Mouse (Mus musculus) forebrain, embryonic 15.5 days (tissue): ENCODE data around the gene Adtrp. TPM values are rescaled to one million over a fixed set of nuclear protein-coding genes. Genes with fewer than 3 reads are reported as not detected.

Source experiments
- ATAC-seq: fragments of 200-750 bp; cut with Nextera tagmentation; replicated peaks from 2 replicates; pipeline ENCODE4 v1.8.0; 2017; ENCODE audit warnings: mild to moderate bottlenecking, moderate TSS enrichment, moderate library complexity
- H3K27ac ChIP-seq: fragments of 300-500 bp; sonication (generic); replicated peaks from 2 replicates; pipeline ENCODE4 v1.5.1; 2015; ENCODE audit warnings: mild to moderate bottlenecking, inconsistent platforms
- H3K27me3 ChIP-seq: fragments of 300-500 bp; sonication (generic); 2 replicates; pipeline ENCODE4 v1.6.1; 2015; ENCODE audit warnings: inconsistent platforms
- H3K36me3 ChIP-seq: fragments of 300-500 bp; sonication (generic); 2 replicates; pipeline ENCODE4 v1.6.1; 2015; ENCODE audit warnings: mild to moderate bottlenecking, inconsistent platforms
- H3K4me1 ChIP-seq: fragments of 300-500 bp; sonication (generic); 2 replicates; pipeline ENCODE4 v1.6.1; 2015; ENCODE audit warnings: inconsistent platforms
- H3K4me2 ChIP-seq: fragments of 300-500 bp; sonication (generic); replicated peaks from 2 replicates; pipeline ENCODE4 v1.6.1; 2015; ENCODE audit warnings: mild to moderate bottlenecking, inconsistent platforms
- H3K4me3 ChIP-seq: fragments of 300-500 bp; sonication (generic); 2 replicates; pipeline ENCODE4 v1.5.1; 2015; ENCODE audit warnings: mild to moderate bottlenecking, inconsistent platforms
- H3K9ac ChIP-seq: fragments of 300-500 bp; sonication (generic); replicated peaks from 2 replicates; pipeline ENCODE4 v1.6.1; 2015; ENCODE audit warnings: mild to moderate bottlenecking, inconsistent platforms
- H3K9me3 ChIP-seq: fragments of 300-500 bp; sonication (generic); 2 replicates; pipeline ENCODE4 v1.6.1; 2016; ENCODE audit warnings: inconsistent platforms
- WGBS: fragments of 180-500 bp; shearing (Covaris S2); methylation state at CpG from one replicate; pipeline ENCODE4 v1.1.7; 2015; ENCODE audit warnings: mixed read lengths; 5-methylcytosine and 5-hydroxymethylcytosine counted together
- polyA plus RNA-seq: library from polyadenylated mRNA; unstranded; fragments of >200 nt; fragmentation: Nextera tagmentation; extraction: Ambion mirVana; gene quantifications from 2 replicates; pipeline ENCODE4 v1.2.1, GENCODE M21; 2015

Adtrp gene
- not detected in 2 replicates for polyA plus RNA-seq

- ATAC-seq, result no peak
- Histone ChIP-seq H3K4me3 (no peak within 1 kb of the TSS), H3K36me3 (no peaks in the 10 kb centered on the region), H3K27ac (no peak within 1 kb of the TSS), H3K27me3 (no peaks in the 10 kb centered on the region), H3K9ac (no peak within 1 kb of the TSS), H3K9me3 (no peaks in the 10 kb centered on the region), H3K4me2 (no peak within 1 kb of the TSS), H3K4me1 (peaks cover 6% of the 10 kb centered on the region)
- 81% methylated on average over 11 of the region's 11 CpGs for WGBS
Measured at GRCm38 (mm10) chr13:41847516-41848126, at the start of gene Adtrp. Gene Adtrp, minus strand, starts transcription at chr13:41847684.

- ATAC-seq, result no peak
- Histone ChIP-seq H3K9ac (no peak overlapping the region), H3K4me3 (no peak overlapping the region), H3K4me2 (no peak overlapping the region), H3K27me3 (no peaks in the 10 kb centered on the region), H3K4me1 (no peaks in the 10 kb centered on the region), H3K27ac (no peak overlapping the region), H3K9me3 (no peaks in the 10 kb centered on the region), H3K36me3 (no peaks in the 10 kb centered on the region)
- WGBS, result 95% methylated on average over 12 of the region's 12 CpGs
Measured at GRCm38 (mm10) chr13:41892016-41892415, 44.5 kb upstream of the Adtrp start.

- Histone ChIP-seq H3K4me3 (no peak overlapping the region), H3K4me2 (no peak overlapping the region), H3K9me3 (no peaks in the 10 kb centered on the region), H3K27me3 (no peaks in the 10 kb centered on the region), H3K4me1 (no peaks in the 10 kb centered on the region), H3K27ac (no peak overlapping the region), H3K36me3 (no peaks in the 10 kb centered on the region), H3K9ac (no peak overlapping the region)
- no peak for ATAC-seq
- WGBS, result 91% methylated on average over 4 of the region's 4 CpGs
Measured at GRCm38 (mm10) chr13:41890618-41891017, 43.1 kb upstream of the Adtrp start.

- no peaks in the 10 kb centered on the region for H3K9me3 ChIP-seq
- WGBS, result 98% methylated on average over 2 of the region's 2 CpGs
Measured at GRCm38 (mm10) chr13:41890111-41890600, 42.7 kb upstream of the Adtrp start.

GRCm38 (mm10) chr13:41888644-41889043 is 41.2 kb upstream of the Adtrp start:
- WGBS, result 86% methylated on average over 2 of the region's 2 CpGs
- H3K9ac ChIP-seq, result no peak overlapping the region
- no peaks in the 10 kb centered on the region for H3K27me3 ChIP-seq
- H3K36me3 ChIP-seq, result no peaks in the 10 kb centered on the region
- no peak overlapping the region for H3K4me2 ChIP-seq
- ATAC-seq, result no peak
- H3K27ac ChIP-seq, result no peak overlapping the region
- H3K4me1 ChIP-seq, result no peaks in the 10 kb centered on the region
- H3K9me3 ChIP-seq, result no peaks in the 10 kb centered on the region
- H3K4me3 ChIP-seq, result no peak overlapping the region

More at GRCm38 (mm10) chr13:41890111-41890600, 42.7 kb upstream of the Adtrp start:
- no peak overlapping the region for H3K27ac ChIP-seq
- H3K27me3 ChIP-seq, result no peaks in the 10 kb centered on the region
- no peaks in the 10 kb centered on the region for H3K4me1 ChIP-seq
- ATAC-seq, result no peak
- H3K36me3 ChIP-seq, result no peaks in the 10 kb centered on the region
- no peak overlapping the region for H3K4me2 ChIP-seq
- no peak overlapping the region for H3K9ac ChIP-seq
- H3K4me3 ChIP-seq, result no peak overlapping the region

- no peak overlapping the region for H3K4me3 ChIP-seq
- H3K27ac ChIP-seq, result no peak overlapping the region
- WGBS, result 95% methylated on average over 4 of the region's 4 CpGs
- no peaks in the 10 kb centered on the region for H3K27me3 ChIP-seq
- H3K9me3 ChIP-seq, result no peaks in the 10 kb centered on the region
- H3K36me3 ChIP-seq, result no peaks in the 10 kb centered on the region
- no peak overlapping the region for H3K4me2 ChIP-seq
- no peak overlapping the region for H3K9ac ChIP-seq
- no peak for ATAC-seq
- H3K4me1 ChIP-seq, result no peaks in the 10 kb centered on the region
Measured at GRCm38 (mm10) chr13:41886120-41886519, 38.6 kb upstream of the Adtrp start.

GRCm38 (mm10) chr13:41883665-41884291 is 36.3 kb upstream of the Adtrp start:
- no peak for ATAC-seq
- 87% methylated on average over 4 of the region's 4 CpGs for WGBS
- no peaks in the 10 kb centered on the region for H3K36me3 ChIP-seq
- H3K9me3 ChIP-seq, result no peaks in the 10 kb centered on the region
- H3K4me1 ChIP-seq, result no peaks in the 10 kb centered on the region
- no peaks in the 10 kb centered on the region for H3K27me3 ChIP-seq
- H3K4me3 ChIP-seq, result no peak overlapping the region
- H3K27ac ChIP-seq, result no peak overlapping the region
- H3K9ac ChIP-seq, result no peak overlapping the region
- no peak overlapping the region for H3K4me2 ChIP-seq

GRCm38 (mm10) chr13:41881201-41881600 is 33.7 kb upstream of the Adtrp start:
- no peaks in the 10 kb centered on the region for H3K27me3 ChIP-seq
- H3K4me3 ChIP-seq, result no peak overlapping the region
- H3K36me3 ChIP-seq, result no peaks in the 10 kb centered on the region
- no peaks in the 10 kb centered on the region for H3K9me3 ChIP-seq
- H3K4me1 ChIP-seq, result no peaks in the 10 kb centered on the region
- H3K4me2 ChIP-seq, result no peak overlapping the region
- 72% methylated on average over 2 of the region's 2 CpGs for WGBS
- no peak for ATAC-seq
- no peak overlapping the region for H3K9ac ChIP-seq
- H3K27ac ChIP-seq, result no peak overlapping the region

GRCm38 (mm10) chr13:41880525-41880924 is 33.0 kb upstream of the Adtrp start:
- Histone ChIP-seq H3K36me3 (no peaks in the 10 kb centered on the region), H3K4me2 (no peak overlapping the region), H3K9me3 (no peaks in the 10 kb centered on the region), H3K4me1 (no peaks in the 10 kb centered on the region), H3K27ac (no peak overlapping the region), H3K4me3 (no peak overlapping the region), H3K27me3 (no peaks in the 10 kb centered on the region), H3K9ac (no peak overlapping the region)
- ATAC-seq, result no peak

GRCm38 (mm10) chr13:41872686-41873085 is 25.2 kb upstream of the Adtrp start:
- no peak overlapping the region for H3K4me3 ChIP-seq
- 66% methylated on average over 7 of the region's 7 CpGs for WGBS
- no peaks in the 10 kb centered on the region for H3K36me3 ChIP-seq
- H3K9me3 ChIP-seq, result no peaks in the 10 kb centered on the region
- no peak overlapping the region for H3K27ac ChIP-seq
- no peak for ATAC-seq
- no peak overlapping the region for H3K9ac ChIP-seq
- no peak overlapping the region for H3K4me2 ChIP-seq
- no peaks in the 10 kb centered on the region for H3K4me1 ChIP-seq
- H3K27me3 ChIP-seq, result no peaks in the 10 kb centered on the region

- H3K27me3 ChIP-seq, result no peaks in the 10 kb centered on the region
- 42% methylated on average over 8 of the region's 8 CpGs for WGBS
- no peak overlapping the region for H3K4me2 ChIP-seq
- H3K4me3 ChIP-seq, result no peak overlapping the region
- H3K4me1 ChIP-seq, result no peaks in the 10 kb centered on the region
- no peak overlapping the region for H3K27ac ChIP-seq
- no peaks in the 10 kb centered on the region for H3K36me3 ChIP-seq
- no peak overlapping the region for H3K9ac ChIP-seq
- no peak for ATAC-seq
- H3K9me3 ChIP-seq, result no peaks in the 10 kb centered on the region
Measured at GRCm38 (mm10) chr13:41872161-41872562, 24.7 kb upstream of the Adtrp start.

- Histone ChIP-seq H3K36me3 (no peaks in the 10 kb centered on the region), H3K9me3 (no peaks in the 10 kb centered on the region), H3K4me2 (no peak overlapping the region), H3K27me3 (no peaks in the 10 kb centered on the region), H3K4me3 (no peak overlapping the region), H3K27ac (no peak overlapping the region), H3K4me1 (no peaks in the 10 kb centered on the region), H3K9ac (no peak overlapping the region)
- no peak for ATAC-seq
- 89% methylated on average over 2 of the region's 2 CpGs for WGBS
Measured at GRCm38 (mm10) chr13:41867533-41867932, 20.0 kb upstream of the Adtrp start.

- H3K9ac ChIP-seq, result no peak overlapping the region
- no peak overlapping the region for H3K27ac ChIP-seq
- H3K36me3 ChIP-seq, result no peaks in the 10 kb centered on the region
- no peak overlapping the region for H3K4me3 ChIP-seq
- no peaks in the 10 kb centered on the region for H3K4me1 ChIP-seq
- no peaks in the 10 kb centered on the region for H3K9me3 ChIP-seq
- WGBS, result 88% methylated on average over 6 of the region's 6 CpGs
- no peak overlapping the region for H3K4me2 ChIP-seq
- no peak for ATAC-seq
- H3K27me3 ChIP-seq, result no peaks in the 10 kb centered on the region
Measured at GRCm38 (mm10) chr13:41865575-41865974, 18.1 kb upstream of the Adtrp start.
